10 mouse cellular contexts compared by ENCODE assay signal in genomic region chr14:117648199-117648960, GRCm38 (mm10).
A peak's percentile ranks its signal among the peaks of the same experiment; 100 is the strongest.
DNase-seq lines count a peak whose midpoint lies in the region; ATAC-seq and TF ChIP-seq lines count a peak whose summit lies in the region.
"Had no signal": no experiment of that assay in that cellular context is flagged by ENCODE, and none has a peak within 500 bp of the region (broad histone marks: within the 10 kb centered on the region; RNA-seq: fewer than 3 reads in every experiment).

No protein-coding gene starts in this region.

- peaks cover 11% of the 10 kb centered on the region for H3K4me1 ChIP-seq in kidney, embryonic 16.5 days (ENCODE audit: insufficient read depth, low read length)
- no peaks in the 10 kb centered on the region for H3K4me1 ChIP-seq in heart, adult 2 months (ENCODE audit: control insufficient read depth, insufficient read depth, low read length)
- H3K4me1 ChIP-seq in stomach, embryonic 16.5 days (ENCODE audit: control insufficient read depth, insufficient read depth, low read length) = peaks cover 2% of the 10 kb centered on the region; the same call in 1 of the 2 replicates

- H3K27ac ChIP-seq in kidney, embryonic 16.5 days (ENCODE audit: low read length) = no peak overlapping the region
- no peak overlapping the region for H3K27ac ChIP-seq in heart, adult 2 months
- H3K27ac ChIP-seq in stomach, embryonic 16.5 days (ENCODE audit: low read length) = no peak overlapping the region
- H3K27ac ChIP-seq: layer of hippocampus, adult 2 months; lung, embryonic 15.5 days had no signal

- WGBS in kidney, embryonic 16.5 days = 78% methylated on average over 9 of the region's 9 CpGs
- whole genome bisulfite sequencing in heart, adult 2 months = 46% methylated on average over 9 of the region's 9 CpGs
- WGBS in stomach, embryonic 16.5 days = 47% methylated on average over 9 of the region's 9 CpGs

- no peak for TF ChIP-seq POLR2A in heart, adult 2 months (IDR thresholded peaks at IDR 0.05; ENCODE audit: insufficient read depth, low read depth, low read length)

- intact Hi-C loops in heart, adult 2 months (cut with DNase I) = no loop called here

- no peak for TF ChIP-seq EP300 in heart, adult 2 months (IDR thresholded peaks at IDR 0.05; ENCODE audit: insufficient read depth, low read depth, low read length)

- no peaks in the 10 kb centered on the region for H3K27me3 ChIP-seq in kidney, embryonic 16.5 days (ENCODE audit: insufficient read depth, low read length)
- no peaks in the 10 kb centered on the region for H3K27me3 ChIP-seq in heart, adult 2 months (ENCODE audit: control insufficient read depth, insufficient read depth, low read length)
- H3K27me3 ChIP-seq in stomach, embryonic 16.5 days (ENCODE audit: control insufficient read depth, insufficient read depth, low read length) = no peaks in the 10 kb centered on the region
- H3K27me3 ChIP-seq: lung, embryonic 15.5 days had no signal

- no peaks in the 10 kb centered on the region for H3K79me2 ChIP-seq in heart, adult 2 months (replicated peaks; ENCODE audit: control insufficient read depth, insufficient read depth, low read length)

- TF ChIP-seq CTCF in heart, adult 2 months (IDR thresholded peaks at IDR 0.05) = no peak

- DNase-seq in kidney, adult 11 months = peak; percentile 8
- DNase-seq in heart, adult 2 months = peak; percentile 47 to 57
- DNase-seq in kidney, postnatal 10 days = peak; percentile 63
- DNase-seq in cerebellum, postnatal 25 days = no peak
- DNase-seq in ovary, postnatal 10 days (ENCODE audit: low spot score) = no peak

- no peak overlapping the region for H3K4me2 ChIP-seq in kidney, embryonic 16.5 days (replicated peaks; ENCODE audit: low read depth, low read length)
- no peak overlapping the region for H3K4me2 ChIP-seq in stomach, embryonic 16.5 days (ENCODE audit: low read depth, low read length)
- H3K4me2 ChIP-seq: lung, embryonic 15.5 days had no signal

- ATAC-seq in kidney, embryonic 16.5 days (ENCODE audit: low FRiP score, low TSS enrichment) = no peak
- ATAC-seq in stomach, embryonic 16.5 days (ENCODE audit: insufficient read depth, low FRiP score) = peak; percentile 44; the same call in 1 of the 2 replicates
- ATAC-seq: forebrain, embryonic 14.5 days had no signal

- H3K9ac ChIP-seq in kidney, embryonic 16.5 days (replicated peaks; ENCODE audit: low read length) = no peak overlapping the region
- H3K9ac ChIP-seq in heart, adult 2 months (ENCODE audit: low read depth, low read length) = no peak overlapping the region
- no peak overlapping the region for H3K9ac ChIP-seq in stomach, embryonic 16.5 days (ENCODE audit: low read length)
- H3K9ac ChIP-seq: lung, embryonic 15.5 days had no signal

- H3K4me3 ChIP-seq in kidney, embryonic 16.5 days (ENCODE audit: low read length) = no peak overlapping the region
- H3K4me3 ChIP-seq in heart, adult 2 months = no peak overlapping the region
- H3K4me3 ChIP-seq in stomach, embryonic 16.5 days (replicated peaks; ENCODE audit: low read length) = no peak overlapping the region
- H3K4me3 ChIP-seq: layer of hippocampus, adult 2 months; lung, embryonic 15.5 days had no signal

- H3K9me3 ChIP-seq in kidney, embryonic 16.5 days (ENCODE audit: low read length) = no peaks in the 10 kb centered on the region
- no peaks in the 10 kb centered on the region for H3K9me3 ChIP-seq in stomach, embryonic 16.5 days (replicated peaks; ENCODE audit: control insufficient read depth, low read length)
- H3K9me3 ChIP-seq: lung, embryonic 15.5 days had no signal

- no peaks in the 10 kb centered on the region for H3K36me3 ChIP-seq in kidney, embryonic 16.5 days (ENCODE audit: insufficient read depth, low read length)
- no peaks in the 10 kb centered on the region for H3K36me3 ChIP-seq in heart, adult 2 months (ENCODE audit: control insufficient read depth, insufficient read depth, low read length)
- H3K36me3 ChIP-seq in stomach, embryonic 16.5 days (ENCODE audit: control insufficient read depth, insufficient read depth, low read length) = no peaks in the 10 kb centered on the region
- H3K36me3 ChIP-seq: lung, embryonic 15.5 days had no signal

Comparison
In these comparisons a context has a peak if more than half of its experiments do, and no peak if none do; other contexts are left out.
1. DNase-seq: peak in kidney, adult 11 months (single experiment), heart, adult 2 months (2 of 2) and kidney, postnatal 10 days (single experiment); none in cerebellum, postnatal 25 days (0 of 2) and ovary, postnatal 10 days (single experiment).